Mouse (Mus musculus) spleen, postnatal 14 days (tissue): Measurements from ENCODE around the gene Pde4d.

Source experiments
- DNase-seq, 2 experiments: peaks; one replicate each; pipeline ENCODE4 v3.0.0; 2021 to 2022; ENCODE audit warnings: low spot score in 2 of 2

Pde4d gene

DNA sequence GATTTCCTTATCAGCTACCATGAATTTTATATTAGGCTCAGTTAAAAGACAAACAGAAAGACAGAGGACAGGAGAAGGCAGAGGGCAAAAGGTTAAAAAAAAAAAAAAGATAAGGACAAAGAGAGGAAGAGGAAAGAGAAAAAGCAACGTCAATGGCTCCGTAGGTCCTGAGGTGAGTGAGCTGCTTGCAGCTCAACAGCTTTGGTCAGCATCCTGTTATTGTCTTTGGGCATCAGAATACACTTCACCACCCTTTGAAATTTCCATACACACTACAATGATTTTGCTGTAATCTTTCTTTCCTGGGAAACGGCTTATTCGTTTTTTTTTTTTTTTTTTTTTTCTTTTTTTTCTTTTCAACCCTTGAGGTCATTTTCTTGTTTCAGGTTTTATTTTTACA, 788.9 kb downstream of the Pde4d start:
- DNase-seq = no peak

DNA sequence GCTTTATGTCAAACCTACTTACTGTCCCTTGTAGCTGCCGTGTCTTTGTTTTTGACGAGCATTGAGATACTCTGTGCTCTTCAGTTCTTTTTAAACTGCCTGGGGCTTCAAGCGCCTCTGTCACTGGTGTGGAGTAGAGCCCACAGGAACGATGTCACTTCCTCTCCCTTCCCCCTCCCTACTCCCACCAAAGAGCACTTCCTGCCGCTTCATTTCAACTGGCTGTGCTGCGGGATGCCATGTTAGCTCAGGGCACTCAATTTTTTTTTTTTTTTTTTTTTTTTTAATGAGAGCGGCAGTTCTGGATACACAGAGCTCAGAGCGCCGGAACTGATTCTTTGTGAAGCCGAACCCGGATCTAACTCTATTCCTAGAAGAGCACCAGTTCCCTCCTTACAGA, 789.5 kb downstream of the Pde4d start:
- DNase-seq = no peak

DNA sequence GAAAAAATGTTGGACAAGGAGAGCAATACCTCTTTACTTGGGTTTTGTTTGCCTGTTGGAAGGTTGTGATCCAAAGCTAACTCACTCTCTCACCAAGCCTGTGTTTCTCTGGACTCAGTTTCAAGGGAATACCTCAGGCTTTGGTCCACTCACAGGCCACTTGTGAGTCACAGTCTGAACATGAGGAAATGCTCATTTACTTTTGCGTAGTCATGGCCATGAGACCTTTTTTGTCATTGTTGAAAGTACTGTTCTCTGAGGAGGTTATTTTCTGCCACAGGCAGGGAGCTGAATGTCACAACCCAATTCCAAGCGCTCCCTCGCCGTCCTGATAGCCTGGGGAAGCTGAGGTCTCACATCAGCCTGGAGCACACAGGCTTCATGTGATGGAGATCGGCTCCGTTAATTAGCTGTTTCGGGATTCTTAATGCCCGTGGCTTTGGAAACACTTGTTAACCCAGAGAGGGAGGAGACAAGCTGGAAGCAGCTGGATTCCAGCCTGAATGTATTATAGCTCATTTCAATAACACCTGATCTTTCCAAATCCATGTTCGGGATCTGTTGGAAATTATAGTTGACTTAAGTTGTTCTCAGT, 792.8 kb downstream of the Pde4d start:
- no peak for DNase-seq

DNA sequence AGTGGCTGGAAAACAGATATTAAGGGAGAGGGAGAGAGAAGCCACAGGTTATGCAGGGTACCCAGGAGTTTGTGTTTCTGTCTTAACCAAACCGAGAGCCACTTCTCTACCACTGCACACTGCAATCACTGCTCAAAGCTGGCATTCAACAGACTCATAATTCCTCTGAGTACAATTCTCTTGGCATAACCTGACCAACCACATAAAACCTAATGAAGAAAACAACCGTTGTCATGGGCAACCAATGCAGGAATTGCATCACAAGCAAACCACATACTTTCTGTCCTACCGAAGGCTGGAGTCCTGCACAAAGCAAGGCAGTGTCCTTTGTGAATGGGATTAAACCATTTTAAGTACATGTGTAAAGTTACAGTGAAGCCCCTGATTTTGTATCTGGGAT, 793.4 kb downstream of the Pde4d start:
- DNase-seq = no peak

DNA sequence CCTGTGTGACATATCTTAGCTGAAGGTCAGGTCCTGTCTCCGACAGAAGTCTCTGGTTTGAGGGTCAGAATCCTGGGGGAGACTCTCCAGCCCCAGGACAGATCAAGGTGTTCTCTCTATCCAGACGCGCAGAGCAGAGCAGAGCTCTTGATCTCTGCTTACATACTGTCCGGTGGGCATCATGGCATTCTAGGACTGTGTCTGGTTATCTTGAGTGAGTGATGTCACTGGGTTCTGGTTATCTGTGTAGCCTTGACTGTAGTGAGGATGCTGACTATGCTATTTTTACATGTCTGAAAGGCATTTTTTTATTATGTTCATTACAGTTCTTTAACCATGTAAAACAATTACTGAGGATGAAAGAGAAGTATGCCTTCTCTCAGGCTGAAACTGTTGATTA, 797.3 kb downstream of the Pde4d start:
- DNase-seq = no peak

DNA sequence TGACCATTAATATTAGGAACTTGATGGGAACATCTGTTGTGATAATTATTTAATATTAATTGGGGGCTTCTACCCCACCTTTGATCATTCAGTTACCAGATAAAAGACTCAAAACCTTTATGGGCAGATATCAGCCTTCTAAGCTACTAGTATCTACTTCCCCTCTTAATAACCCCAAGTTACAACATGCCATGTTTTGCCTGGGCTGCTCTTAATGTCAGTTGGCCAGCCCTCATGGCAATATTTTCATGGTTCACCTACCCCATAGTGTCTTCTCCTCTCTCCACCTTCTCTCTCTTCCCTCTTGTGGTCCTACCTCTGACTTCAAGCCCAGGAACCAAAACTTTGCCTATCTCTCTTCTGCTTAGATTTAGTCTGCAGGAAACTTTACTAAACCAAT, 799.6 kb downstream of the Pde4d start:
- no peak for DNase-seq

DNA sequence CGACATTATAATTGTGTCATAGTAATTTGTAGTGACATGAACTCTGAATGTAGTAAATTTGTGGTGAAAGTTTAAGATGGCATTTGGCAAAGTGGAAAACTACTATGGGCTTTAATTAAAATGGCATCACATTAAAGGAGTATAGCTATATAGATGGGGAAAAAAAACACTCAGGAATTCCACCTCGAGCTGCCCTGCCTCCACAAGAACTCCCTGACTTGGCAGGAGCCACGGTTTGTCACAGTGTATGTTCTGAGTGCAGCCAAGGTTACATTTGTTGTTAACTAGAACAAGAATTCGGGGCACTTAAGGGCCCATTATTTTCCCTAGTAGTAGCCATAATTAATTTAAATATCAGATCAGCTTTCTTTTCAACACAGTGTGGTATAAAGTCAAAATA, 805.9 kb downstream of the Pde4d start:
- no peak for DNase-seq

DNA sequence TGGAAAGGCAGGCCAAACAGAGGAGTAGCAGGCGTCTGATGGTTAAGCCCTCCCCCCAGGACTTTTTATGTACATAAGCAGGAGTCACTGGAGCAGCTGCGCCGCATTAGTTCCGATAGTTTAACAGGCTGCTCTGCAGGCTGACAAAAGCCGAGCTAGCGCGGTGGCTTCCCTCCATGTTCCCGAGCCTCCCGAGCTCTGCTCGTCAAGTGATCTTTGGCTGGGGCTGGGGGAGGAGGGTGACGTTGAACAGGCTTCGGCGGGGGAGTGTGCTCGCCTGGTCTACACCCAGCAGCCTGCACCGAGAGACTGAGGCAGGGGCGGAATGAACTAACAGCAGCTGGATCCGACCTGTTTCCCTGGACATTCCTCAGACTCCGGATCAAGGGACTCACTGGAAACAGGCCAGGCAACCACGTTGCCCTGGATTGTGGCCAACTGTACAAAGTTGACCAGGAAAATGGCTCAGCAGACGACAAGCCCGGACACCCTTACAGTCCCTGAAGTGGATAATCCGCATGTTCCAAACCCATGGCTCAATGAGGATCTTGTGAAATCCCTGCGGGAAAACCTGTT, 810.6 kb downstream of the Pde4d start:
- DNase-seq = no peak

DNA sequence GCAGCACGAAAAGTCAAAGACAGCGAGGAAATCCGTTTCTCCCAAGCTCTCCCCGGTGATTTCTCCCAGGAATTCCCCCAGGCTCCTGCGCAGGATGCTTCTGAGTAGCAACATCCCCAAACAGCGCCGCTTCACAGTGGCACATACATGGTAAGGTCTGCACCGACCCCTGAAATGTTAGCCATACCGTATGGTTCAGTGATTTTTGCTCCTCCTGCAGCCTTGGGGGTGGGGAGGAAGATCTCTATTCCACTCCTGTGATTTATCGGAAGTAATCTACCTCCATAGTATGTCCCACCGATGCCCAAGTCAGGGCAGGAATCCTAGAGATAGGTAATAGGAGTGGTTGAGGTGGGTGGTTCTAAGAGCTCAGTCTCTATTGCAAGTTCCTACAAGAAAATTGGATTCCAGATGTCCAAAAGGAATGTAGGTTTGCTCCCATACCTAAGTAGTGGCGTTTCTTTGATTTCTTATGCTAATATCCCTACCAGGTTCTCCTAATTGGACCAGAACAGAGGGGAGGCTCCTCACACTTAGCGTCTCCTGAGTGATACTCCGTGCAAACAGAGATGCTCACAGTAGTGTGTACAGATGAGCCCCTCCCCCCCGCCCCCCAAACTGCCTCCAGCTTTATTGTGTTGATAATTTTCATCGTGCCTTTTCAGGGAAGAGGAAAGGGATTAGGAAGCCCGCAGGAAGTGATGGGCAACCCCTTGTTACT, 811.2 kb downstream of the Pde4d start:
- DNase-seq = no peak

DNA sequence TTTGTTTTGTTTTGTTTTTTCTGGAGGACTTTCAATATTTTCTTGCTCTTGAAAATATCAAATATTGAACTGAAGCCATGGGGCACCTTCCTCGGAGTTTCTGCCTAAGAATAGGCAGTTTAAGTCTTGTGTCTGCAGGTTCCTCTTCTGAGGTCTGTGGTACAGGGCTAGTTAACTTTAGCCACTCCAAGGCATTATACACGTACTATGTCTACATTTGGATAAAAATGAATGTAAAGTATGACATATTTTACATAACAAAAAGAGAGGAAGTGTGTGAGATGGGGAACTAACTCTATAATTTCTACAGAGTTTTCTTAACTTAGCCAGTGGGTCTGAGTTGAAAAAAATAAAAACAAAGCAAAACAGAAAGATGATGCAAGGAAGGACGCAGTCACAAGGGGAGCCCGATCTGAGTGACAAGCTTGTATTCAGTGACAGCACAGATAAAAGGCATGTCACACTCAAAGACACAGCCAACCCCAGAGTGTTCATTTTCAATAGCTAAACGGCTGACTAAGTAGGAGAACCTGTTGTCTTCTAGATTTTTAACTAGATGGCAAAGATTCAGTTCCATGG, 812.0 kb downstream of the Pde4d start:
- no peak for DNase-seq

DNA sequence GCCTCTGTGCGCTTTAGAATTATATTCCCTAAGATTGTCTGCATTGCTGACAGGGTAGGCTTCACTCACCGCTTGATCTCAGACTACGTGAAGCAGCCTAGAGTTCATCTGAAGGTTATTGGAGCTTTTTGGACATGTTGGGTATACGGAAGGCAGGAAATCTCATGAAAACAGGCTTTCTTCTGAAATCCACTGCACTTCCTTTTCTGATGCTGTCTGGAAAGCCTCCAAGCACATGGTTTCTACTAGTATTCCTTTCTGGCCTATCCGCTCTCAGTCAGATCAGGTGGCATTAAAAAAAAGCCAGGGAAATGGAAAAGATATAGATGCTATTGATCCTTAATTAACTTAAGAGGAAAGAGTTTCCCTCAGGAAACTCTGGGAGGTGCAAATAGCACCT, 812.8 kb downstream of the Pde4d start:
- no peak for DNase-seq

DNA sequence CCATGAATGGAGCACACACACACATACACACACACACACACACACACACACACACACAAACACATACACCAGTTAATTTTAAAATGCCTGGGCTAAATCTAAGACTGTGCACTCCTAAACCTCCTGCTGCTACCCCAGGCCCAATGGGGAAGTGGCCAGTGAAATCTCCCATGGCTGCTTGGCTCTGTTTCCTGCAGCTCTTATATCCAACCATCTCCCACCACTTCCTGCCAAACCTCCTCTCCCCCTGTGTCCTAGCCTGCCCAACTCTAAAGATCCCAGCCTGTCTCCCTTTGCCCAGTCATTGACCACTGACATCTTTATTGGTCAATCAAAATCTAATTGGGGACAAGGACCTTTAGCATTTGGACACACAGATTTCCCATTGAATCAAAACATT, 814.1 kb downstream of the Pde4d start:
- DNase-seq = no peak

DNA sequence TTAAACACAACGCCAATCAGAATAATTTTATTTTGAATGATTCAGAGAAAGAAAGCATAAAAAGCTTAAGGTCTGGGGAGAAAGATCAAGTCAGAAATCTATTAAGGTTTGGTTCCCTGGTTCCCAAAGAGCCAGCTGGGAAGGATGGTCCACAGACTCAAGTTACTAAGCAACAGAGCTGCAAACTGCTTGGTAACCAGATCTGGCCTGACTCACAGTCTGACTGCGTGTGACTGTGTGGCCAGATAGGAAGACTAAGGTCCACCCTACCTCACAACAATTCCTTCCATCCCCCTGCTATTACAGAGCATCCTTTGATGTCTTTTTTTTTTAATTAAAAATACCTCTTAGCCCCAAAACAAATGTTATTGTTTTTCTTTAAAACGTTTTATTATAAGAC, 818.5 kb downstream of the Pde4d start:
- no peak for DNase-seq

DNA sequence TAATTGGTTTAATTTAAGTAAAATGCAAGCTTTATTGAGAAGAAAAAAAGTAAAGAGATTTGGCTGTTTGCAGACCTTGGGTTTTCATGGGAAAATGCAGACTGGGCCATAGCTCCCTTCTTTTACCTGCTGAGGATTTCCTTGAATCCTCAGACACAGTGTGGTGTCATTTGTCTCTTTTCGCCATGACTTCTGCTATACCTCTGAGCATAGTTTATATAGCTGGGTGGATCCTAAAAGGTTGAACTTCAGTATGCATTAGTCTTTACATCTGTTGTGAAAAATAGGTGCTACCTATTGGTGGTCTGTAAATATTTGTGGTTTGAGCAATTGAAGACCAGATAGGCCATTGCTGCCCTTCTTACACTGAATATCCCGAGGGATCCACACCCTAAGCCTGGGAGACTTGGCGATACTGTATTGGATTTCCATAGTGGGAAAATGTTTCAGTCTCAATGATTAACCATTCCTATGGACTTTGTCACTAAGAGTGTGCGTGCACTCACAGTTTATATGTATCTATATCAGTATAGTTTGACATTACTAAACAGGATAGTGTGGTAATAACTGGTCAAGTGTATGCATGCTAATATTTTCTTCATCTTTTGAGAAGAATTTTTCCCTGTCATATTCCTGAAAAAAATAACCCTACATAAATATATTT, 819.0 kb downstream of the Pde4d start:
- no peak for DNase-seq

DNA sequence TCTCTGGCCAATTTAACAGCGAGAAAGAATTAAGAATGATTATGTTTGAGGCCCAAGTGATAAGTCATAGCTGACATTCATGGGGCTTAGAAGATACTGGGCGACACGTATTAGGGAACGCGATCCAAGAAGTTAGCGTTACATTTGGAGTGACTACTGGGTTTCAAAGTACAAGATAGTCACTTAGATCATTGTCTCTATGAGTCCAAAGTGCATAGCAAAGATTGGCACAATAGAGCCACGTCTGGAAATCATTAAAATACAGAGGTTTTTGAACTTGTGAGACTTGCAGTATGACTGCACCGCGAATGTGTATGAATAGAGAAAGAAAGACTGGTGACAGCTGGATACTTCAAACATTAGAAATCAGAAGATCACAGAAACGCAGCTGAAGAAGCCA, 825.1 kb downstream of the Pde4d start:
- DNase-seq = no peak

DNA sequence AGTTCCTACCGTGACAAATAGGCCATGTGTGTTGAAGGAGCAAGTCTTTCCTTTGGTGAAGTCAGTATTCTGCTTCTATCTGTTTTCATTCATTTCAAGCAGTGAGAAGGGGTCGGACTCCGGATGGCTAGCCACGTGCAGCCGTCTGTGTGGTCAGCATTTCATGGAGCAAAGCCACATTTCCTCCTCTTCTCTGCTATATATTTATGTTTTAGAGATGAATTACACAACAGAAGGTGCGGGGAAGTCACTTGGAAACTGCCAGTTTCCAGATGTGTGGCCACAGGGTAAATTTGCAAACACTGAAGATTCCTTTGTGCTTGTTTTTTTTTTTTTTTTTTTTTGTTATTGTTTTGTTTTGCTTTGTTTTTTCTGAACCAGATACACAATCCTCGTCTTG, 828.0 kb downstream of the Pde4d start:
- no peak for DNase-seq

DNA sequence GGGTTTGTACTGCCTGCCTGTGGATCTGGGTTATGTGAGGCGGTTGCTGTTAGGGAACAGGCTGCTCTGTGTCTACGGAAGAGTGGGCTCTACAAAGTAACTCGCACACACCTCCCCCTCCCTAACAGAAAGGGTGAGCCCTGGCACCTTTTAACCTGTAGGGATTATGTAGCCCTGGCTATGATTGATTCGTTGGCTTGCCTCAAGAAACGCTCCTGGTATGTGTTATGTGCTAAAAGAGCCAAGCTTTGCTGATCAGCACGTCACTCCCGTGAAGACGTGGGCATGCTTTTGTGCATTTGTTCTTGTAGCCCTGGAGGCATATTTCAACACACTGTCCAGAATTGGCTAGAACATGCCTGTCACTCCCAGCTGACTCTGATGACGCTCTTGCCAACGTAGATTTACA, 828.8 kb downstream of the Pde4d start:
- no peak for DNase-seq

DNA sequence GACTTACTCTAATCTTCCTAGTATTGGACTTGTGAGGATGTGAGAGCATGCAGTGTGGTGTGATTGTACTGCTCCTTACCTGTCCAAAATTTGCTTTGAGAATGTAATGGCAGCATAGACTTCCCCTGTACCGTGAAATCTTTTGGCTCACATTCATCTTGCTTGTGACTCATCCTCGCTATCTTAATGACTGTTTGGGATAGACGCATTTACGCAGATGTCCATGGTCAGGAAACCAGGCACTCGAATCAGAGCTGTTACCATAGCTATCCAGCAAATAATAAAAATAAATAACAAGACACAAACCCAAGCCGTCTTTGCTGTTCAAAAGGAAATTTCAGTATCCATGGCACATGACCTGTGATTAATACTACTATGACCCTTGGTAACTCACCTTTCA, 829.5 kb downstream of the Pde4d start:
- no peak for DNase-seq

DNA sequence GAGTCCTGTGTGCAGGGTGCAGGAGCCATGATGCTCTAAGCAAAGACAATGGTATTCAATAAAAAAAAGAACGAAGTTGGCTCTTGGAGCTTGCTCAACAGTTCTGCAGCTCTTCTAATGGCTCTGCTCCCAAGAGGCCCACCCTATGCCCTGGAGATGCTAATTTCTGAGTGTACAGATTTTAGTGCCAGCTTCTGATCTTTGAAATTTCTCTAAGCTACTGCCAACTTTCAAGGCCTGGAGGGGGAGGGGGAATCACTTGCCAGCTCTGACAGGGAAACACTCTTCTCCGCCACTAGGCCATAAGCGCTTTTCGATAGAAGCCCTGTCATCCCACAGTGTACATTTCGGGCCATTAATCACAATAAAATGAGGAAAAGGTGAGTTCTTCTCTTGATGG, 830.7 kb downstream of the Pde4d start:
- DNase-seq = no peak

DNA sequence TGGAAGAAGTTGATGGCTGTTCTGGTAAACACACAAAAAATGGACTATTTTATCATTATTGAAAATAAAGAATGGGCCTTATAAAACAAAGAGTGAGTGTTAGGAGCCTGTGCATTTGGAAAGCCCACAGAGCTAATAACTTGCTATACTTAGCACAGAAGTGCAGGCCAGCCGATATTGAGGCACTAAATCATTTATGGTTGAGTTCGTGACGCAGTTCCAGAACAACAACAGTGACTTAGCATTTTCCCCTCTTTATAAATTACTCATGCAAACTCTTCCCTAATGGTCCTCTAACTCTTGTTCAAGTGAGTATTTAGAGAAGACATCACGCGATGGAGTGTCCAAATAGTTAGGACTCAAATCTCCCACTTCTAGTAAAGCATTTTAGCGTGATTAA, 837.7 kb downstream of the Pde4d start:
- DNase-seq = no peak

DNA sequence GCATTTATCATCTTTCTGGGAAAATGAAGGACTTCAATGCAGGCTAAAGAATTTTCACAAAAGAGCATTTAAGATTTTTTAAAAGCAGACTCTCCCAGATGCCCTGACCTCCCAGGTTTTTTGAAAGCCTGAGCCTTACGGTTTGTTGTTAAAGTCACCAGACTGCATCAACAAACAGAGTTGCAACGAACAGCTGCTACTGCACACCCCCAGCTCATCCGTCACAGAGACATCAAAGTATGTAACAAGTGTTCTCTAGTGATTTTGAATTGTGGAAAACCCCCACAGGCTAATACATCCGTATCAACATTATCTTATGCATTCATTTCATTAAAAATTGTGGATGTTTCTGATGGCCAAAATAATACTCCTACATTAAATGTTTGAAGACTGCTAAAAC, 841.2 kb downstream of the Pde4d start:
- DNase-seq = no peak

DNA sequence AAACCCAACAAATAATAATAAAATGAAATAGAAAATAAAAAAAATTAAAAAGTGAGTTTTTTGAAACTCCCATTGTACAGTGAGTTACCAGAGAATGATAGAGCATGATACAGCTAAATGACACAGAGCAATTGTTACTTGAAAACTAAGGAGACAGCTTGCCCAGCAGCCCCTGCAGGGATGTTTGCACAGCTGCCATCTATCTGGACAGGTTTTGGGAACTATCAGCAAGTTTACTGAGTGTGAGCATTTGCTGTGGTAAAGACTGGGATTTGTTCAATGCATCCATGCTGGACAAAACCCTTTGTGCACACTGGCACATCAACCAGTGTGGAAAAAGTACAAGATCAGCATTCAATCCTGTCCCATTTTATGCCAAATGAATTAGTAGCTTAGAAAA, 843.3 kb downstream of the Pde4d start:
- no peak for DNase-seq
